Mouse (Mus musculus): ENCODE results near the gene Gstp1.
A peak's percentile ranks its signal among the peaks of the same experiment; 100 is the strongest.
"Not testable (repeated sequence)": the region's sequence is repeated elsewhere in the genome, so short reads cannot be mapped to it uniquely, and the experiment has no call there.

DNA sequence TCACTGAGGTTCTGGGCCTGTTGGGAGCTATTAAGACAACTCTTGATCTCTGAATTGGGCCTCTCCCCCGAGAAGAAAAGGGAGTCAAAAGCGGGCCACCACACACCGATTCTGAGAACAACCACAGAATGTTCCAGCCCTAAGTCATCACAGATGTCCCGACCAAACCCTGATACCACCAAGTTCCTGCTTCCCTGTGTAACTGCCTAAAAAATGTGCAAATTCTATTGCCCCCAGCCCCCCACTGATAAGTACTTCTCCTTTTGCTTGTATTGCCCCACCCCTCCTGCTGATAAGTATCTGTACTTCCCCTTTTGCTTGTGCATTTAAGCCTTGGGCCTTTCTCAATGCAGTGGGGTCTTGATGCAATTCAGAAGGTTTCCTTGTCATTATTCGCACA lies 6.3 kb upstream of the Gstp1 start:
- TF ChIP-seq CTCF (IDR thresholded peaks at IDR 0.05; ENCODE audit: low read depth): not testable (repeated sequence)
- TF ChIP-seq EP300 (IDR thresholded peaks at IDR 0.05; ENCODE audit: low read depth): peak; percentile 29; the same call in 1 of the 2 replicates

Data from liver, embryonic 14.5 days (tissue).